Mouse (Mus musculus) gastrocnemius, postnatal 4 days (tissue): Measurements from ENCODE around the gene Gm42791. TPM values are rescaled to one million over a fixed set of nuclear protein-coding genes. Genes with fewer than 3 reads are reported as not detected.

Source experiments
- DNase-seq, 2 experiments: peaks; one replicate each; pipeline ENCODE4 v3.0.0; 2021 to 2022; ENCODE audit warnings: low spot score in 2 of 2, mixed read lengths in 2 of 2
- total RNA-seq, 2 experiments: library from RNA; stranded (reverse); gene quantifications; 2 replicates each; pipeline ENCODE4 v1.2.3; 2021

Gene Gm42791
- total RNA-seq, 2 experiments from 2014 or later = 1.5 to 3.6 TPM

DNA sequence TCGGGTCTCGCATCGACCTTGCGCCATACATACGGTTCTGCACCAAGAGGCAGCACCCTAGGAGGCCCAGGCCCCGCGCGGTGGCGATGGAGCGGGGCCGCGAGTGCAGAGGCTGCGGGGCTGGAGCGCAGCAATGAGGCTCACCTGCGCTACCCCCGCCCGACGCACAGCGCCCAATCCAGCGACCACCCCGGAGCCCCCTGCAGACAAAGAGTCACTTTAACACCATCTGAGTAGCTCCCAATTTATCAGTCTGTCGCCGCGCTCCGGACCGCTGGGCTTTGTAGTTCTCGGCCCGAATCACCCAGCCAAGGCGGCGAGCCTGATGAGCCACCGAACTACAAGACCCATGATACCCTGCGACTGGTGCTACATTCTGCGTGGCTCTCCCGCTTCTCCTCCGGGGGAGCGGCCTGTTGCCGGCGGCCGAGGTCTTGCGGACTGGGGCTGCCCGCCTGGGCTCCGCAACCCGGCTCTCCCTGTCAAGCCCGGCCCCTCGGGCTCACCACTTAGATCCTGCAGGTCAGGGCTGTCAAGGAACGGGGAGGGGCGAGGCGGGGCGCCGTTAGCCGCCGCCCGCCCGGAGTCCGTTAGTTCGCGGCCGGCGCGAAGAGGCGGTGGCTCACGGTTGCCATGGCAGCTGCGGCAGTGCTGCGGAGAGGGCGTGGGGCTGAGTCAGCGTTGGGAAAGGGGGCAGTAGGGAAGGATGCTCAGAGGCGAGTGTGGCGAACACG lies 66.4 kb downstream of the Gm42791 start:
- DNase-seq = peak; percentile 76 to 91

DNA sequence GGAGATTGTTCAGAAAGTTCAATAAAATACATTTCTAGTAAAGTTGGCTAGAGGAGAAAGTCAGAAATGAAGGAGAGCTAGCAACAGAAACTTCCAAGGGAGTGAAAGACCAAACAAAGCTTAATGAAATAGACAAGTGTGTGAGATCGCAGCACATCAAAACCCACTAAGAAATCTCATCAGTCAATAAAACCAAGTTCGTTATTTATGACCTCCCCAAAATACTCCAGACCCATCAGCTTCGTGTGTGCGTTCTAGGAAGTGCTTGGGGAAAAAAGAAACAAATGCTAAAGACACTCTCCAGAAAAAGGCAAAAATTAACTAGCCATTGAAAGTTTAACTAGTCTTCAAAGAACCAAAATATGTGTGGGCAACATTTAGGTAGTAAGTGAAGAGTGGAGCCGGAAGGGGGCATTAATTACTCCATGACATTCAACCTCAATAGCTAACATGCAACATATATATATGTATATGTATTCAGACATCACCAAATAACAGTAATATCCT lies 67.2 kb downstream of the Gm42791 start:
- no peak for DNase-seq

GRCm38 (mm10) chr5:148924586-148924985 lies 70.4 kb downstream of the Gm42791 start:
- no peak for DNase-seq

GRCm38 (mm10) chr5:148924051-148924450 lies 70.9 kb downstream of the Gm42791 start:
- DNase-seq = no peak

- DNase-seq = no peak
These were observed 71.5 kb downstream of the Gm42791 start for GRCm38 (mm10) chr5:148923408-148923807.

GRCm38 (mm10) chr5:148922773-148923172 lies 72.2 kb downstream of the Gm42791 start:
- no peak for DNase-seq

DNA sequence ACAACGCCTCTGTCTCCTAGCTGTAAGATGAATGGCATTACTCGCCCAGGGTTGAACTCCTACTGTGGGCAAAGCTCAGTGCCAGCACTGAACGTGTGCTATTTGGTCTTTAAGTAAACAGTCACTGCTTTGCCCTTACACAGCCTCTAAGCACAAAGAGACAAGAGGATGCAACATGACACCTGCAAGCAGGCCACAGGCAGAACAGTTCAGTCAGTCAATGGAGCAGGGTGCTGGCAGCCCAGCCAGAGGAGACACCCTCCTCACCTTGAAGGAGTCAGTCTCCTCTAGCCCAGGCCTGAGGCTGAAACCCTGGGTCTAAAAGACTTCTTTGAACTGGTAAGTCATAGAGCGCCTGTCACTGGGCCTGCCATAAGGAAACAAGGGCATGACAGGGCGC lies 76.9 kb downstream of the Gm42791 start:
- no peak for DNase-seq

GRCm38 (mm10) chr5:148916775-148917174 lies 78.2 kb downstream of the Gm42791 start:
- DNase-seq = no peak

DNA sequence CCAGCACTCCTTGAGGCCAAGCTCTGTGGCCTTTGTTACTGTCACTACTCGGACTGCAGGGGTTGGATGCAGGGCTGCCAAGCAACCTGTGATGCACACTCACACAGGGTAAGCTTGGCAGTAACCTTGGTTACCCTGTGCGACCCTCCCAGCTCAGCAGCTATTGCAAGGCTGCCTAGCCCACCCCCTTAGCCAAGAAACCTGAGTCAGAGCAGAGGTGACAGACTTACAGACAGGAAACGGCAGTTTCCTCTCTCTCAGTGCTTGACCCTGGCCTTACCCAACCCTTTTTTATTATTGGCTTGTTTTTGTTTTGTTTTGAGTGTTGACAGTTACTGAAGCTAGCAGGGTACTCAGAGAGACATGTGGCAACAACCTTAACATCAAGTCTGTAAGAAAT lies 82.7 kb downstream of the Gm42791 start:
- DNase-seq = no peak

GRCm38 (mm10) chr5:148910066-148910465 lies 84.9 kb downstream of the Gm42791 start:
- DNase-seq = no peak

DNA sequence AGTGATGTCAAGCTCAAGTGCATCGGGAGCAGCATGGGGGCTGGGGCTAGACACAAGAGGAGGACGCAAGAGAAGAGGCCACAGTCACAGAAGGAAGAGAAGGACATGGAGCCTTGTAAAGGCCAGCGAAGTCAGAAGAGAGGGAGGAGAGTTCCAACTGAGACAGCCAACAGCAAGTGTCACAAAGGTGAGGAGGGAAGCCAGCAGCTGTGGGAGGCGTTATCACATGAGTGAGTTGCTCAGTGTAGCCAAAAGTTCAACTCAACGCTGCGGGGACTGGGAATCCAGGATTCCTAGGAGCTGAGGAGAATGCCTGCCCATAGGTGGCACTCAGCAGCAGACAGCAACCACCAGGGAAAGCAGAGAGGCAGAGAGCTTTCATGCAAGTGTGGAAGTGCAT lies 85.5 kb downstream of the Gm42791 start:
- DNase-seq = peak in 1 of 2 experiments; percentile 30

DNA sequence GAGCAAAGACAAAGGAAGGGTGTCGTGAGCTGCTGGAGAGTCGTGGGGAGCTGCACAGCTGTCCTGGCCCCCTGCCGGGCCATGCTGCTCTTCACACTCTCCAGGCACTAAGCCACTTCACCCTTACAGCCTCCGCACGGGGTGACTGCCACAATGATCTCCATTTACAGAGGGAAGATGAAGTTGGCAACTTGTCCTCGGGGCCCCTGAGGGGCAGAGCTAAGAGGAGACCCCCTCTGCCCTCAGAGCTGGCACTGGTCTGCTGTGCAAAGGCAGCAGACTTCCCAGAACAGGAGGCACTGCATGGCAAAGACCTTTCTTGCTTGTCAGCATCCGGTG lies 85.9 kb downstream of the Gm42791 start:
- DNase-seq = peak in 1 of 2 experiments; percentile 63

DNA sequence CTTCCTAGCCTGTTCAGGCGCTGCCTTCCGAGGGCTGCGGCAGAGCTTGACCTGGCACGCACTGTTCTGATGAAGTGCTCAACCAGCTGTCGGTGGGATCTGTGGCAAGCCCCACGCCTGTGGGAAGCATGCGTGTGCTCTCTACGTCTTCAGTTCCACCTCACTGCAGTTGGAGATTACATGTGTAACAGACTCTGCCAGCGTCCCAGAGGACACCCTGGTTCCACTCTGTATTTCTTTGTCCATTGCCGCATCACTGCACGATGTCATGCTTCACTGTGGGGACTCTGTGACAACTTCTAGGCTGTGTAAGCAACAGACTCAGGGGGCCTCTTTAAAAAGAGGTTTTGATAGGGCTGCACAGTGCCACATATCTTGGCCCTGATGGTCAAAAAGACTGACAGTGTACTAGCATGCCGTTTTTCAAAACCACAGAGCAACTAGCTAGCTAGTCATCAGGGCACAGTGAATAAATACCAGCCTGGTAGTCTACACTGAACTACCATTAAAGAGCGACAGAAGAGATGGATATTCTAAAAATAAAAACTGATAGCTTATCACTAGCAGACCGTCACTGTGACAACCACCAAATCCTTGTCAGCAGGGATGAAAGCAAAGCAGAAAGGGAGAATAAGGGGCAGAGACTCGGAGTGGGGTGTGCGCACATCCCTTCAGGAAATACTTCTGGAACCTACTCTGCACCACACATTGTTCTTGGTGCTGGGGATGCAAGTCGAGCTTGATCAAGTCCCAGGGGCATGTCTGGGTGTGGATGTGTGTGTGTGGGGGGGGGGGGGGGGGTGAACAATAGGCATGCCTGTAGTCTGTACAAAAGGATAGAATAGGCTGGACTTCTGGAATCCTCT lies 86.5 kb downstream of the Gm42791 start:
- no peak for DNase-seq

GRCm38 (mm10) chr5:148906305-148906704 lies 88.6 kb downstream of the Gm42791 start:
- no peak for DNase-seq

- DNase-seq = no peak
These were observed 90.1 kb downstream of the Gm42791 start for GRCm38 (mm10) chr5:148904846-148905245.

DNA sequence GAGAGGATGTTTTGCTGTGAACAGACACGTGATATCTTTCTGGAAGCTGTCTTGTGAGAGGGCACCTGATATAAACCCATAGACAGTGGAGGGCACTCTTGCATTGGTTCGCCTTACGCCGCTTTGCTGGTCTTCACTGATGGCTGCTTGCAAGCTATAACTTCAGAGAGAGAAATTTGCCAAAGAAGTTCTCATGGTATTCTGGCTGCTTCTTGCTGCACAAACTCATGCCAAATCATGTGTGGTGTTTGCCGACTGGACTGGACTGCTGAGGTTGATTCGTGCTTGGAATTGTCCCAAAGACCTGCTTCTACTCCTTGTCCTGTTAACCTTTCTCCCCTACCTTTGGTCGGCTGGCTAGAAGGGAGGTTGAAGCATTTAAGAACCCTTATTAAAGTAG lies 95.6 kb downstream of the Gm42791 start:
- no peak for DNase-seq

- no peak for DNase-seq
These were observed 97.0 kb downstream of the Gm42791 start for GRCm38 (mm10) chr5:148897941-148898417.

GRCm38 (mm10) chr5:148897069-148897702 lies 97.8 kb downstream of the Gm42791 start:
- DNase-seq = no peak

DNA sequence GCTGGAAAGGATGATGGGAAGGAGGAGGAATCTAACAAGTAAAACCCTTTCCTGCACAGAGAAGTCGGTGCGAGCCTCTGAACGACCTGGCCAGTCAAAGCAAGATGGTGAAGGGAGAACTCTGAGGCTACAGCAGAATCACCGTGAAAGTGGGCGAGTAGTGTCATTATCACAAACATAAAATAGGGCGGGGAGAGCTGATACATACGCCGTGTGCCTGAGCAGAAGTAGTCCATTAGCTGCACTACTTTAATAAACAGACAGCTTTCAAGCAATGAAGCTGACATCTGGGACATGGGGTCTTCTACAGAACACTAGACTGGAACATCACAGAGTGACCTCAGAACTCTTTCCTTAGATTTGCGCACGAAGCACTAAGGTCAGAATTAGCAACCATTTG lies 98.4 kb downstream of the Gm42791 start:
- DNase-seq = no peak

DNA sequence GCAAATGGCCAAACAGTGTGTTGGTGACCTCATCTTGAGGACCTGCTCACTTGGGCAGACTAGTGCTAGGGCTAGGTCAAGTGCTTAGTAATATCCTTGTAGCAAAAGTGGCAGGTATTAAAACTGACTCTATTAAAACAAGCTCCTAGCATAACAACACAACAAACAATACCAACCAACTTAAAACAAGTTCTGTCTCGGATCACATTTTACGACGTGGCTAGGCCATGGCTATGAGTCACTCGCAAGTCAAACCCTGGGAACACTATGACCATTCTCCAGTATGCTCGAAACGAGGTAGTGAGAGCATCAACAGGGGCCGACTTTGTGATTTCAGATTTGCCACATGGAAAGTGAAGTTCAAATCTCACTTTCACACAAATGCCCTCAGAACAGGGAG lies 99.1 kb downstream of the Gm42791 start:
- DNase-seq = no peak

GRCm38 (mm10) chr5:148895034-148895433 lies 99.9 kb downstream of the Gm42791 start:
- no peak for DNase-seq

GRCm38 (mm10) chr5:148890237-148890636 lies 104.7 kb downstream of the Gm42791 start:
- DNase-seq = no peak
